Mouse (Mus musculus): ENCODE data around the gene Gm27029. TPM values are rescaled to one million over a fixed set of nuclear protein-coding genes. Genes with fewer than 3 reads are reported as not detected.
"Not testable (repeated sequence)": the region's sequence is repeated elsewhere in the genome, so short reads cannot be mapped to it uniquely, and the experiment has no call there.

Gene Gm27029
- polyA plus RNA-seq (2014; fragmentation: Nextera tagmentation; extraction: Ambion mirVana), result 9.3 and 10.3 TPM in 2 replicates

- ATAC-seq (ENCODE audit: low FRiP score) (peak; percentile 53), DNase-seq (ENCODE audit: low spot score) (no peak)
- H3K4me2 ChIP-seq (replicated peaks; ENCODE audit: low read depth, low read length), result peak within 1 kb of the TSS; percentile 94
- peaks cover 7% of the 10 kb centered on the region for H3K4me1 ChIP-seq (replicated peaks; ENCODE audit: control insufficient read depth, insufficient read depth, low read length)
- H3K4me3 ChIP-seq (ENCODE audit: low read depth, low read length), result peak within 1 kb of the TSS; percentile 97
- 5% methylated on average over 23 of the region's 23 CpGs for WGBS
- peak within 1 kb of the TSS; percentile 81 for H3K9ac ChIP-seq (ENCODE audit: low read depth, low read length)
- H3K27me3 ChIP-seq (ENCODE audit: control insufficient read depth, insufficient read depth, low read length), result no peaks in the 10 kb centered on the region
- H3K27ac ChIP-seq (ENCODE audit: low read depth, low read length), result peak within 1 kb of the TSS; percentile 75
- no peaks in the 10 kb centered on the region for H3K36me3 ChIP-seq (ENCODE audit: control insufficient read depth, insufficient read depth, low read length)
- H3K9me3 ChIP-seq (ENCODE audit: control insufficient read depth, low read length), result no peaks in the 10 kb centered on the region
Observed at GRCm38 (mm10) chr11:101424105-101424851, at the start of gene Gm27029. Gene Gm27029, minus strand, starts transcription at chr11:101424796.

- no peaks in the 10 kb centered on the region for H3K36me3 ChIP-seq (ENCODE audit: control insufficient read depth, insufficient read depth, low read length)
- no peak overlapping the region for H3K9ac ChIP-seq (ENCODE audit: low read depth, low read length)
- H3K27ac ChIP-seq (ENCODE audit: low read depth, low read length), result peak overlapping the region; percentile 51; the same call in 1 of the 2 replicates
- no peak overlapping the region for H3K4me2 ChIP-seq (replicated peaks; ENCODE audit: low read depth, low read length)
- H3K9me3 ChIP-seq (ENCODE audit: control insufficient read depth, low read length), result no peaks in the 10 kb centered on the region
- no peak for DNase-seq (ENCODE audit: low spot score)
- no peak for ATAC-seq (ENCODE audit: low FRiP score)
- H3K4me1 ChIP-seq (replicated peaks; ENCODE audit: control insufficient read depth, insufficient read depth, low read length), result peaks cover 17% of the 10 kb centered on the region
- H3K4me3 ChIP-seq (ENCODE audit: low read depth, low read length), result no peak overlapping the region
- 87% methylated on average over 5 of the region's 5 CpGs for WGBS
- no peaks in the 10 kb centered on the region for H3K27me3 ChIP-seq (ENCODE audit: control insufficient read depth, insufficient read depth, low read length)
Observed at GRCm38 (mm10) chr11:101474298-101474697, 49.7 kb upstream of the Gm27029 start.

- not testable (repeated sequence) for DNase-seq (ENCODE audit: low spot score); H3K4me3 ChIP-seq (ENCODE audit: low read depth, low read length); H3K4me2 ChIP-seq (replicated peaks; ENCODE audit: low read depth, low read length); H3K27me3 ChIP-seq (ENCODE audit: control insufficient read depth, insufficient read depth, low read length); ATAC-seq (ENCODE audit: low FRiP score); H3K36me3 ChIP-seq (ENCODE audit: control insufficient read depth, insufficient read depth, low read length); H3K9me3 ChIP-seq (ENCODE audit: control insufficient read depth, low read length); H3K9ac ChIP-seq (ENCODE audit: low read depth, low read length)
- Histone ChIP-seq H3K4me1 (replicated peaks; ENCODE audit: control insufficient read depth, insufficient read depth, low read length) (peaks cover 17% of the 10 kb centered on the region), H3K27ac (ENCODE audit: low read depth, low read length) (peak overlapping the region; percentile 51; the same call in 1 of the 2 replicates)
- 78% methylated on average over 1 of the region's 1 CpGs for WGBS
Observed at GRCm38 (mm10) chr11:101473686-101474085, 49.1 kb upstream of the Gm27029 start.

- no peak for ATAC-seq (ENCODE audit: low FRiP score)
- peaks cover 13% of the 10 kb centered on the region for H3K4me1 ChIP-seq (replicated peaks; ENCODE audit: control insufficient read depth, insufficient read depth, low read length)
Observed at GRCm38 (mm10) chr11:101472336-101472735, 47.7 kb upstream of the Gm27029 start.

GRCm38 (mm10) chr11:101471926-101472325, 47.3 kb upstream of the Gm27029 start:
- 62% methylated on average over 3 of the region's 3 CpGs for WGBS
- 0 out of 2 replicates have a peak overlapping the region, but pooled peaks have one; percentile 15 for H3K9ac ChIP-seq (ENCODE audit: low read depth, low read length)
- H3K4me2 ChIP-seq (replicated peaks; ENCODE audit: low read depth, low read length), result no peak overlapping the region; the same call in 1 of the 2 replicates
- peaks cover 13% of the 10 kb centered on the region for H3K4me1 ChIP-seq (replicated peaks; ENCODE audit: control insufficient read depth, insufficient read depth, low read length)
- no peaks in the 10 kb centered on the region for H3K36me3 ChIP-seq (ENCODE audit: control insufficient read depth, insufficient read depth, low read length)
- H3K4me3 ChIP-seq (ENCODE audit: low read depth, low read length), result no peak overlapping the region
- H3K9me3 ChIP-seq (ENCODE audit: control insufficient read depth, low read length), result no peaks in the 10 kb centered on the region
- no peak for DNase-seq (ENCODE audit: low spot score)
- H3K27me3 ChIP-seq (ENCODE audit: control insufficient read depth, insufficient read depth, low read length), result no peaks in the 10 kb centered on the region
- ATAC-seq (ENCODE audit: low FRiP score), result no peak
- peak overlapping the region; percentile 33; the same call in 1 of the 2 replicates for H3K27ac ChIP-seq (ENCODE audit: low read depth, low read length)

More at GRCm38 (mm10) chr11:101472336-101472735, 47.7 kb upstream of the Gm27029 start:
- Histone ChIP-seq H3K27ac (ENCODE audit: low read depth, low read length) (peak overlapping the region; percentile 33; the same call in 1 of the 2 replicates), H3K27me3 (ENCODE audit: control insufficient read depth, insufficient read depth, low read length) (no peaks in the 10 kb centered on the region), H3K4me3 (ENCODE audit: low read depth, low read length) (no peak overlapping the region), H3K36me3 (ENCODE audit: control insufficient read depth, insufficient read depth, low read length) (no peaks in the 10 kb centered on the region), H3K4me2 (replicated peaks; ENCODE audit: low read depth, low read length) (no peak overlapping the region), H3K9me3 (ENCODE audit: control insufficient read depth, low read length) (no peaks in the 10 kb centered on the region), H3K9ac (ENCODE audit: low read depth, low read length) (no peak overlapping the region)
- no peak for DNase-seq (ENCODE audit: low spot score)
- WGBS, result 54% methylated on average over 7 of the region's 7 CpGs

GRCm38 (mm10) chr11:101470206-101470605, 45.6 kb upstream of the Gm27029 start:
- H3K27ac ChIP-seq (ENCODE audit: low read depth, low read length), result peak overlapping the region; percentile 70
- no peak for DNase-seq (ENCODE audit: low spot score)
- H3K9me3 ChIP-seq (ENCODE audit: control insufficient read depth, low read length), result no peaks in the 10 kb centered on the region
- H3K27me3 ChIP-seq (ENCODE audit: control insufficient read depth, insufficient read depth, low read length), result no peaks in the 10 kb centered on the region
- peak overlapping the region; percentile 57 for H3K9ac ChIP-seq (ENCODE audit: low read depth, low read length)
- H3K36me3 ChIP-seq (ENCODE audit: control insufficient read depth, insufficient read depth, low read length), result no peaks in the 10 kb centered on the region
- WGBS, result 30% methylated on average over 7 of the region's 7 CpGs
- peak overlapping the region; percentile 56 for H3K4me2 ChIP-seq (replicated peaks; ENCODE audit: low read depth, low read length)
- no peak for ATAC-seq (ENCODE audit: low FRiP score)
- peak overlapping the region; percentile 90 for H3K4me3 ChIP-seq (ENCODE audit: low read depth, low read length)
- H3K4me1 ChIP-seq (replicated peaks; ENCODE audit: control insufficient read depth, insufficient read depth, low read length), result peaks cover 15% of the 10 kb centered on the region

GRCm38 (mm10) chr11:101469155-101469554, 44.6 kb upstream of the Gm27029 start:
- Histone ChIP-seq H3K9ac (ENCODE audit: low read depth, low read length) (peak overlapping the region; percentile 95), H3K4me3 (ENCODE audit: low read depth, low read length) (peak overlapping the region; percentile 90), H3K27ac (ENCODE audit: low read depth, low read length) (peak overlapping the region; percentile 92), H3K27me3 (ENCODE audit: control insufficient read depth, insufficient read depth, low read length) (no peaks in the 10 kb centered on the region), H3K4me1 (replicated peaks; ENCODE audit: control insufficient read depth, insufficient read depth, low read length) (peaks cover 15% of the 10 kb centered on the region), H3K9me3 (ENCODE audit: control insufficient read depth, low read length) (no peaks in the 10 kb centered on the region), H3K4me2 (replicated peaks; ENCODE audit: low read depth, low read length) (peak overlapping the region; percentile 64), H3K36me3 (ENCODE audit: control insufficient read depth, insufficient read depth, low read length) (no peaks in the 10 kb centered on the region)
- WGBS, result 68% methylated on average over 4 of the region's 4 CpGs
- DNase-seq (ENCODE audit: low spot score), result no peak
- no peak for ATAC-seq (ENCODE audit: low FRiP score)

GRCm38 (mm10) chr11:101468731-101469130, 44.1 kb upstream of the Gm27029 start:
- H3K9ac ChIP-seq (ENCODE audit: low read depth, low read length), result peak overlapping the region; percentile 95
- peak overlapping the region; percentile 64 for H3K4me2 ChIP-seq (replicated peaks; ENCODE audit: low read depth, low read length)
- H3K4me3 ChIP-seq (ENCODE audit: low read depth, low read length), result peak overlapping the region; percentile 90
- H3K27ac ChIP-seq (ENCODE audit: low read depth, low read length), result peak overlapping the region; percentile 92
- WGBS, result 7% methylated on average over 13 of the region's 13 CpGs
- H3K9me3 ChIP-seq (ENCODE audit: control insufficient read depth, low read length), result no peaks in the 10 kb centered on the region
- no peaks in the 10 kb centered on the region for H3K27me3 ChIP-seq (ENCODE audit: control insufficient read depth, insufficient read depth, low read length)
- H3K36me3 ChIP-seq (ENCODE audit: control insufficient read depth, insufficient read depth, low read length), result no peaks in the 10 kb centered on the region
- DNase-seq (ENCODE audit: low spot score) (no peak), ATAC-seq (ENCODE audit: low FRiP score) (peak; percentile 2; the same call in 1 of the 2 replicates)
- H3K4me1 ChIP-seq (replicated peaks; ENCODE audit: control insufficient read depth, insufficient read depth, low read length), result peaks cover 19% of the 10 kb centered on the region
